9 mouse cellular contexts compared by ENCODE assay signal in genomic region chr1:104468571-104468970, GRCm38 (mm10).
"Had no signal": no experiment of that assay in that cellular context is flagged by ENCODE, and none has a peak within 500 bp of the region (broad histone marks: within the 10 kb centered on the region; RNA-seq: fewer than 3 reads in every experiment).

No protein-coding gene starts in this region.

- DNase-seq: kidney, postnatal 25 days; liver; liver, embryonic 13.5 days; liver, postnatal 0 days; lung, postnatal 14 days; right cerebral cortex, postnatal 4 days; spleen, adult 18-20 months; thymus, adult 2 months; thymus, postnatal 25 days had no signal
